Mouse (Mus musculus): Measurements from ENCODE around the gene Usf3. TPM values are rescaled to one million over a fixed set of nuclear protein-coding genes. Genes with fewer than 3 reads are reported as not detected.

Gene Usf3
- polyA plus RNA-seq, 1 experiment from 2014 or later, result 3.6 TPM

DNA sequence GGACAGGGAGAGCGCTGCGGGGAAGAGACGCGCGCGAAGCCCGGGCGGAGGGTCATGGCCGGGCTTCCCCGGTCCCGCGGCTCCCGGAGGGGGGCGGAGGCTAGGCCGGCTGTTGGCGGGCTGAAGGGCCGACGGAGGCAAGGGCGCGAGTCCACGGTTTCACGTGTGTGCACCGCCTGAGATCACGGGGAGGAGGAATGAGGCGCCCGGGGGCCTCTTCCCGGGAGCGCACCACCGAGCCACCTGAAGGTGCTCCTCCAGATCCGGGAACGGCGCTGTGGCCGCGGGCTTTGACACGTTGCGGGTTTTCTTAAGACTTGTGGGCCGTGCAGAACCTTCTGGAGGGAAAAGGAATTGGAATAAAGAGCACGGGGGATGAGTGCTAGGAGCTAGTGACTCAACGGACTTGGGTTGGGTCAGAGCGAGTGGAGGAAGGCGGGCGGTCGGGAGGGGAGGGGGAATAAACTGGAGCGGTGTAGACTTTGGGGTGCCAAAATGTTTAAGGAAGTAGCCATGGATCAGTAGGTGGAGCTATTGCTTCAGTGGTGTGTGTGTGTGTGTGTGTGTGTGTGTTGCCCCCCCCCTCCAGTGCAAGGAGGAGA, 32.8 kb upstream of the Usf3 start:
- peak overlapping the region; percentile 97 for H3K27ac ChIP-seq
- H3K9me3 ChIP-seq, result no peaks in the 10 kb centered on the region
- H3K36me3 ChIP-seq, result no peaks in the 10 kb centered on the region
- H3K4me1 ChIP-seq (replicated peaks), result peaks cover 13% of the 10 kb centered on the region
- H3K4me2 ChIP-seq, result peak overlapping the region; percentile 57
- peak overlapping the region; percentile 95 for H3K4me3 ChIP-seq (replicated peaks)
- peak; percentile 66 for ATAC-seq (ENCODE audit: insufficient number of reproducible peaks, insufficient read depth, low FRiP score, low TSS enrichment, low read depth)
- H3K27me3 ChIP-seq, result no peaks in the 10 kb centered on the region
- WGBS, result 1% methylated on average over 44 of the region's 44 CpGs
- peak overlapping the region; percentile 90 for H3K9ac ChIP-seq (replicated peaks)

DNA sequence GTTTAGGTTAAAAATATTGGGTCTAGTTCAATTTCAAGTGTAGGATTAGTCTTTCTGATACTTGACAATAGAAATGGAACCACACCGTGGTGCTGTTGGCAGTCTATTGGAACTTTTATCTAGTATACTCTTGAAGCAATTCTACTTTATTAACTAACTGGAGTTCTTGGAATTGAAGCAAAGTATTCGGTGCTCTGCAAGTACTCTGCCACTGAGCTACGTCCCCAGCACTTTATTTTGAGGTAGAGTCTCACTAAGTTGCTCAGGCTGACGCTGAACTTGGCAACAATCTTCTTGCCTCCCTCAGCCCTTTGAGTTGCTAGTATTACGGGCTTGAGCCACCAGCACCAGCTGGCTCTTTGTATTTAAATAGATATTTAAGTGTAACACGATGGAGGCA, 31.6 kb upstream of the Usf3 start:
- Histone ChIP-seq H3K9ac (replicated peaks) (no peak overlapping the region), H3K9me3 (no peaks in the 10 kb centered on the region), H3K4me2 (peak overlapping the region; percentile 57), H3K27ac (no peak overlapping the region), H3K4me1 (replicated peaks) (peaks cover 13% of the 10 kb centered on the region), H3K4me3 (replicated peaks) (peak overlapping the region; percentile 17), H3K27me3 (no peaks in the 10 kb centered on the region), H3K36me3 (peaks cover 3% of the 10 kb centered on the region; the same call in 1 of the 2 replicates)
- 64% methylated on average over 6 of the region's 6 CpGs for WGBS
- ATAC-seq (ENCODE audit: insufficient number of reproducible peaks, insufficient read depth, low FRiP score, low TSS enrichment, low read depth), result no peak

DNA sequence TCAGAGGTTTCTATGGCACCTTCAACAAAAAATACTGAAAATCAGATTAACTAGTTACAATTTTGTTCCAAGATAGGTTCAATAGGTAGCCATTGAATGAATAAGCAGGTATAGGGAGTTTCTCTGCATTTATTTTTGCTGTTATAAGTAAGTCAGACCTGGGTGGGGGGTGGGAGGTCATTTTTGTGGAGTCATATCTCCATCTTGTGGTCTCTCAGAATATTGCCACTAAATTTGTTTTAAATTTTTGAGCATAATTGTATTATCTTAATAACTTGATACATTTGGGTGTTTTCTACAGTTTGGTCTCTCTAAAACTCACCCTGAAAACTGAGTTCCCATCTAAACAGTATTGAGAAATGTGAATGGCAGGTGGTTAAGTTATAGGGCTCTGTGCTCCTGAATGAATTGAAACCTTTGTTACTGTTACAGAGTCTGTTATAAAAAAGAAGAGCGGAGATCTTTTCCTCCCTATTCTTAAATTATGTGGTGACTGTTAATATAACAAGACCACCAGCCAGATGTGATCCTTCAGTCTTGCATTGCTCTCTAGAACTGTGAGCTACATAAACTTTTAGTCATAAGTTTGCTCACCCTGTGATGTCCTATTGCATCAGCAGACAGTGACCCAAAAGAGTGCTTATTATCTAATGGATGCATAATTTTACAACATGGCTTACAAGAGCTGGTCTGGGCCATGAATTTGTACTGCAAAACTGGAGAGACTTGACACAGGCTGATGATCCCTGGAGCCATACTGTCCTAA, 23.9 kb upstream of the Usf3 start:
- WGBS, result 86% methylated on average over 1 of the region's 1 CpGs

DNA sequence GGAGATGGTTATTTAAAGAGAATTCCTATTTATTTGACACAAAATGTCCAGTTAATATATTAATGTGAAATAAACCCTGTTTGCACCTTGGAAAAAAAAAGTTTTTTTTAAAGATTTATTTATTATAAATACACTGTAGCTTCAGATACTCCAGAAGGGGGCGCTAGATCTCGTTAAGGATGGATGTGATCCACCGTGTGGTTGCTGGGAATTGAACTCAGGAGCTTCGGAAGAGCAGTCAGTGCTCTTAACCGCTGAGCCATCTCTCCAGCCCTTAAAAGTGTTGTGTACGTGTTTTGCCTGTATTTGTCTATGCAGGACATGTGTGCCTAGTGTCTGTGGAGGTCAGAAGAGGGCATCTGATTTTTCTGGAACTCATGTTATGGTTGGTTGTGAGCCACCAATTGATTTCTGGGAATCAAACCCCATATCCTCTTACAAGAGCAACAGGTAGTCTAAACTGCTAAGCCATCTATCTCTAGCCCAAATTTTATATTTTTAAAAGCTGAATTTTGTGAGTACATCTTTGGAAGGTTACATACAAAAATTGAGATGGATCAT, 18.5 kb upstream of the Usf3 start:
- no peaks in the 10 kb centered on the region for H3K9me3 ChIP-seq
- peaks cover 21% of the 10 kb centered on the region for H3K36me3 ChIP-seq
- no peaks in the 10 kb centered on the region for H3K4me1 ChIP-seq (replicated peaks)
- no peak overlapping the region for H3K4me3 ChIP-seq (replicated peaks)
- ATAC-seq (ENCODE audit: insufficient number of reproducible peaks, insufficient read depth, low FRiP score, low TSS enrichment, low read depth), result no peak
- WGBS, result 69% methylated on average over 6 of the region's 6 CpGs
- no peak overlapping the region for H3K9ac ChIP-seq (replicated peaks)
- no peak overlapping the region for H3K4me2 ChIP-seq
- H3K27ac ChIP-seq, result no peak overlapping the region
- no peaks in the 10 kb centered on the region for H3K27me3 ChIP-seq

More for the DNA sequence above, 23.9 kb upstream of the Usf3 start:
- Histone ChIP-seq H3K9me3 (no peaks in the 10 kb centered on the region), H3K27ac (no peak overlapping the region), H3K27me3 (no peaks in the 10 kb centered on the region), H3K9ac (replicated peaks) (no peak overlapping the region), H3K4me1 (replicated peaks) (no peaks in the 10 kb centered on the region), H3K4me3 (replicated peaks) (no peak overlapping the region), H3K4me2 (no peak overlapping the region), H3K36me3 (peaks cover 3% of the 10 kb centered on the region; the same call in 1 of the 2 replicates)
- no peak for ATAC-seq (ENCODE audit: insufficient number of reproducible peaks, insufficient read depth, low FRiP score, low TSS enrichment, low read depth)

DNA sequence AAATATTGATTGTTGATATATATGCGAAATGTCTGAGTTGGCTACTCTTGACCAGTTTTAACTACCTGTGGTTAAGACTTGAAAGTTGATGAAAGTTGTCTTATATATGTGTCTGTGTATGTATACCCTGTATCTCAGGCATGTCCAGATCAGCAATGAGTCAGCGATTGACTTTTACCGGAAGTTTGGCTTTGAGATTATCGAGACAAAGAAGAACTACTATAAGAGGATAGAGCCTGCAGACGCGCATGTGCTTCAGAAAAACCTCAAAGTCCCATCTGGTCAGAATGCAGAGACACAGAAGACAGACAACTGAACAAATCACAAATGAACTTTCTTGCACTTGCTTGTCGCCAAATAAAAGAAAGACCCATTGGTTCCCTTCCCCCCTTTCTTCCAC, 13.7 kb upstream of the Usf3 start:
- H3K4me3 ChIP-seq (replicated peaks), result no peak overlapping the region
- no peak overlapping the region for H3K4me2 ChIP-seq
- H3K27me3 ChIP-seq, result no peaks in the 10 kb centered on the region
- H3K9me3 ChIP-seq, result no peaks in the 10 kb centered on the region
- peaks cover 34% of the 10 kb centered on the region for H3K36me3 ChIP-seq
- no peak overlapping the region for H3K9ac ChIP-seq (replicated peaks)
- 94% methylated on average over 7 of the region's 7 CpGs for WGBS
- ATAC-seq (ENCODE audit: insufficient number of reproducible peaks, insufficient read depth, low FRiP score, low TSS enrichment, low read depth), result no peak
- no peak overlapping the region for H3K27ac ChIP-seq
- H3K4me1 ChIP-seq (replicated peaks), result no peaks in the 10 kb centered on the region

DNA sequence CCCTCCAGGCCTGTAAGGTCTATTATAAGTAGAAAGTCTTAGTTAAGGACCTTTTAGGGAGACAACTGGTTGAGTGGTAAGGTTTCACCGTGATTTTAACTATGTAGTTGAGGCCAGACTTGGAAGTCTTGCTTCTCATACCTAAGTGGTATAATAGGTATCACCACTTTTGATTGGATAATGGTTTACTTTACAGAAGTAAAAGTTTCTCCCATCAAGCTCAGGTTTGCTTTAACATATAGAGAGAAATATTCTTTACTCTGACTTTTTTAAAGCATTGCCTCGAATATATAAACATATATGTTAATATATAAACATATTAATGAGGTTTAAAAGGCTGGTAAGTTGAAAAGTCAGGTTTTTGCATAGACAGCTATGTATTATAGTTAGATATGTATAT, 9.2 kb upstream of the Usf3 start:
- H3K27ac ChIP-seq, result no peak overlapping the region
- H3K4me1 ChIP-seq (replicated peaks), result no peaks in the 10 kb centered on the region
- peaks cover 21% of the 10 kb centered on the region for H3K36me3 ChIP-seq
- H3K4me3 ChIP-seq (replicated peaks), result no peak overlapping the region
- H3K4me2 ChIP-seq, result no peak overlapping the region
- no peak for ATAC-seq (ENCODE audit: insufficient number of reproducible peaks, insufficient read depth, low FRiP score, low TSS enrichment, low read depth)
- no peaks in the 10 kb centered on the region for H3K9me3 ChIP-seq
- WGBS, result 83% methylated on average over 2 of the region's 2 CpGs
- no peaks in the 10 kb centered on the region for H3K27me3 ChIP-seq
- H3K9ac ChIP-seq (replicated peaks), result no peak overlapping the region

DNA sequence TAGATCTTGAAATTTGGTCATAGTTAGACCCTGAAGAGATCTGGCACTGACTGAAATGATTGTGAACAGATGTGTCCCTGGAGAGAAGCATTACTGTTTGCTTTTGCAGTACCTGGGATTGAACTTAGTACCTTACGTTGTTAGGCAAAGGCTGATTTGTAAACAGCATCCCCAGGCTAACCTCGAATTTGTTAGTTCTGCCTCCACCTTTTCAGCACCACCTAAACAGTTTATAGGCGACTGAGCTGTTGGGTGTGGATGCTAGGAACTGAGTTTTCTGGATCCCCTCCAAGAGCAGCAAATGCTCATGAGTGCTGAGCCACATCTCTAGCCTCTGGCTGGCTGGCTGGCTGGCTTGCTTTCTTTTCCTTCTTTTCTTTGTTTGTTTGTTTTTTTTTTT, 7.9 kb upstream of the Usf3 start:
- H3K9me3 ChIP-seq, result no peaks in the 10 kb centered on the region
- no peak for ATAC-seq (ENCODE audit: insufficient number of reproducible peaks, insufficient read depth, low FRiP score, low TSS enrichment, low read depth)
- 40% methylated on average over 3 of the region's 3 CpGs for WGBS

DNA sequence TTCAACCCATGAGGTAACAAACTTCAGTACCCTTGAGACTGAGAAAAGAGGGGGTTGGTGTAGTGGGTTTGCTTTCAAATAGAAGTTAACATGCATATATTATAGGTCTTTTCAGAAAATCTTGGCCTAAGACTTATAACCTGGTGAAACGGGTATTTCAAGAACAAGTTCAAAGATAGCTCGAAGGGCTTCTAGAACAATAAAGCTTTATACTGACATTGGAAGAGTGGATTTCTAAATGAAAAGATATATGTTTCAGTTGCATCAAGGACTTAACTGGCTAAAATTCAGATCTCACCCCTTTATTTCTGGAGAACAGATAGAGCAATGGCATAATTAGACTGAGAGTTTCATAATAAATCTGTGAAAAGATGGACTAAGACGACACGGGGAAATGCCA, 4.1 kb upstream of the Usf3 start:
- Histone ChIP-seq H3K27me3 (no peaks in the 10 kb centered on the region), H3K27ac (no peak overlapping the region), H3K9me3 (no peaks in the 10 kb centered on the region), H3K4me1 (replicated peaks) (peaks cover 1% of the 10 kb centered on the region; the same call in 1 of the 2 replicates), H3K36me3 (no peaks in the 10 kb centered on the region), H3K9ac (replicated peaks) (no peak overlapping the region), H3K4me2 (no peak overlapping the region), H3K4me3 (replicated peaks) (no peak overlapping the region)
- no peak for ATAC-seq (ENCODE audit: insufficient number of reproducible peaks, insufficient read depth, low FRiP score, low TSS enrichment, low read depth)
- 86% methylated on average over 4 of the region's 4 CpGs for WGBS

More for the DNA sequence above, 7.9 kb upstream of the Usf3 start:
- no peaks in the 10 kb centered on the region for H3K27me3 ChIP-seq
- no peak overlapping the region for H3K4me3 ChIP-seq (replicated peaks)
- no peak overlapping the region for H3K27ac ChIP-seq
- H3K36me3 ChIP-seq, result peaks cover 8% of the 10 kb centered on the region; the same call in 1 of the 2 replicates
- H3K4me2 ChIP-seq, result no peak overlapping the region
- no peak overlapping the region for H3K9ac ChIP-seq (replicated peaks)
- no peaks in the 10 kb centered on the region for H3K4me1 ChIP-seq (replicated peaks)

DNA sequence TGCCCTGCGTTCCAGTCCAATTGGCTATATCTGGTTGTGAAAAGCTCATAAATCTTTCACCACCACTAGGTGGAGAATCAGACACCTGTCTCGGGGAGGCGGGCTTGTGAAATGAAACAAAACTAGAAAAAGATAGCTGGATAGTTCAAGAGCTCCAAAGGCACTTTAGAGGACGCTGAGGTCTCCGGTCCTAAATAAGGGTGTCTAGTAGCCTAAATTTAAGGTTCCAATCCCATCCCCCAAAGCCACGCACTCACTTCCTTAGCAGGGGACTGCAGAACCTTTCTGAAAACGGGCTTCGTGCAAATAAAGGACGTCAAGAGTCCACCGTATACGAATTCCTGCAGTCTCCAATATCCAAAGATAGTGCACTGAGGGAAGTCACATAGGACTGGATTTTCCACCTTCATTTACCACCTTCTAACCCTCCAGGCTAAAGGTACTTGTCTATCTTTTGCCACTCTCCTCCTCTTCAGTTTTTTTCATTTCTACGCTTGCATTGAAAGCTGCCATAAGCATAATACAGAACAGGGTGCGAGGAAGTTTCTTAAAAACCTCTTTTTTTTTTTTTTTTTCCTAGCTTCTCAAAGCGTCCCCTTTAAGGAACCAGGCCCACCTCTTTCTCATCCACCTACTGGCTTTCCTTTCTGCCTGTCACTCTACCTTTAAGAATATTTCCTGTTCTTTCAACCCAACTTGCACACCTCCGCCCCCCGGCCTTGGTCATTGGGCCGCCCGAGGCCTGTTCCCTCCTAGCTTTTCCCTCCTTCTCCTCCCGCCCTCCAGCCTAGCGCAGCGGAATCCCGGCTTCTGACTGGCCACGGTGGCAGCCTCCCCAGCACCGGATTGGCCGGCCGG, 520 bp upstream of the Usf3 start:
- Histone ChIP-seq H3K9me3 (no peaks in the 10 kb centered on the region), H3K4me1 (replicated peaks) (peaks cover 17% of the 10 kb centered on the region), H3K9ac (replicated peaks) (peak overlapping the region; percentile 95), H3K27ac (peak overlapping the region; percentile 95), H3K27me3 (no peaks in the 10 kb centered on the region), H3K4me3 (replicated peaks) (peak overlapping the region; percentile 88), H3K4me2 (peak overlapping the region; percentile 69), H3K36me3 (no peaks in the 10 kb centered on the region)
- WGBS, result under 1% methylated on average over 26 of the region's 26 CpGs
- ATAC-seq (ENCODE audit: insufficient number of reproducible peaks, insufficient read depth, low FRiP score, low TSS enrichment, low read depth), result peak; percentile 100

DNA sequence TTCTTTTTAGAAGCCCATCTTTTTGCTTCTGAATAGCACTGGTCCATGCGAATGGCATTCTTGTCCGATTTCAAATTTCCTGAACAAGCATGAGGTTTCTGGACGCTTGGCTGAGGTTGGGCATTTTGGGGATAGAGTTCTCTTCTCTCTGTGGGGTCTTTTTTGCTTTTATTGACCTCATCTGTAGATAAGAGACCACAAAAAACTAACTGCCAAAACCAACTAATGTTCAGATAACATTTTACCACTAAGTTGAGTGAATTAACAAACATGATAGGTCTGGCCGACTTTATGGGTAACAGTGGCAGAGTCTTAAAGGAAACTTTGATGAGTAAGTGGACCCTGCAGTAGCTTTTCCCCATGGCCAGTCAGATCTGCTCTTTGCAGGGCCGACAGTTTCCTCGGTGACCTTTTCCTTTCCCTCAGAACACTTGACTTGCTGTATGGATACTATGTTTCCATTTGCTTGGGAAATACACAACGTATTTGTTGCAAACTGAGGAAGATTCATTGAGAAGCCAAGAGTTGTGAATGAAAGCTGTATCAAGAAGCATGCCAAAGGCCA, 1.0 kb downstream of the Usf3 start:
- Histone ChIP-seq H3K4me3 (replicated peaks) (peak overlapping the region; percentile 88), H3K4me1 (replicated peaks) (peaks cover 17% of the 10 kb centered on the region), H3K9ac (replicated peaks) (peak overlapping the region; percentile 95), H3K4me2 (peak overlapping the region; percentile 69), H3K9me3 (no peaks in the 10 kb centered on the region), H3K36me3 (no peaks in the 10 kb centered on the region), H3K27me3 (no peaks in the 10 kb centered on the region), H3K27ac (peak overlapping the region; percentile 95)
- no peak for ATAC-seq (ENCODE audit: insufficient number of reproducible peaks, insufficient read depth, low FRiP score, low TSS enrichment, low read depth)
- 21% methylated on average over 7 of the region's 7 CpGs for WGBS
